Mouse (Mus musculus): ENCODE measurements at regions not wholly inside any gene's neighbourhood (a gene's known extent, or its start where the extent isn't known, plus 50 kb on each side); places are given as distances from the start of the nearest gene placed in this dataset.

DNA sequence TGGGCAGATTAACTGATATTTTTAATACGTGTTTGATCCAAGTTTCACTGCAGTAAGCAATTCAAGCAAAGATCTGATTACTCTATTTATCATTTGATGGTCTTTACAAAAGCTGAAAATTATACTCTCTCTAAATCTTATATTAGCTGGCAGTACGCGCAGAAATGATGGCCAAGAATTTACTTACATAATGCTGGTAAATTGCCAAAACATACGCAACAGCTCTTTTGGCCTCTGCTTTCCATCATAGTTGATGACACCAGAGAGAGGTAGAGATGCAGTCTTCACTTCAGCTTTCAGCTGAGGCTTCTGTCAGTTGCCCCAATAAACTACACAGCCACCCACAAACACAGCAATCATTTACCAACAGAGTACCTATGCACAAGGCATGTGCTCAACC, 182.9 kb downstream of the Fsip2 start:
- TF ChIP-seq CTCF (IDR thresholded peaks at IDR 0.05) (no peak), EP300 (IDR thresholded peaks at IDR 0.05) (no peak)

Measured in lung, postnatal 0 days (tissue).